Mouse (Mus musculus) layer of hippocampus, adult 8-10 months (tissue): ENCODE measurements around the gene Adarb1. TPM values are rescaled to one million over a fixed set of nuclear protein-coding genes. Genes with fewer than 3 reads are reported as not detected.
"Not testable (repeated sequence)": the region's sequence is repeated elsewhere in the genome, so short reads cannot be mapped to it uniquely, and the experiment has no call there.

ENCODE experiments used
- DNase-seq, 2 experiments: peaks; one replicate each; pipeline ENCODE4 v3.0.0; 2022; ENCODE audit warnings: low spot score in 2 of 2
- total RNA-seq, 4 experiments: library from RNA; stranded (reverse); gene quantifications; 2 replicates each; pipeline ENCODE4 v1.2.4; 2022

Adarb1 gene
- total RNA-seq, 4 experiments from 2014 or later: 107 to 123 (median 114) TPM

- no peak for DNase-seq
These were observed 97.1 kb downstream of the Adarb1 start for GRCm38 (mm10) chr10:77321001-77321400.

DNA sequence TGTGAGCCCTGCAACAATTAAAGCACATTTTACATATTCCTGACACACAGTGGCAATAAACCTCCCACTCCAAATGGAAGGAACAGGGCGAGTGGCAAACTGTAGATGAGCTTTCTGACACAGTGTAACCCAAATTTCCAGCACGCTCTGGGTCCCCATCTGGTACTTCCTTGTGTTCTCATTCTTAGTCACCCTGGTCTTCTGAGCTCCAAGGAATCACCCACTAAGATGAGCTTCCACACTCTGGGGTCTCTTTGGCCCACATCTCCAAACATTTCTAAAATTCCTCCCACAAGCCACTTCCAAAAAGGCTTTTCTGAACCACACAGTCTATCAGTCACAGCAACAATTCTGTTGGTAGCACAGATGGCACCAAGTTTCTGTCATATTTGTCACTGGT is 102.4 kb downstream of the Adarb1 start:
- DNase-seq: peak; percentile 62 to 63

GRCm38 (mm10) chr10:77314711-77315266 is 103.3 kb downstream of the Adarb1 start:
- no peak for DNase-seq

DNA sequence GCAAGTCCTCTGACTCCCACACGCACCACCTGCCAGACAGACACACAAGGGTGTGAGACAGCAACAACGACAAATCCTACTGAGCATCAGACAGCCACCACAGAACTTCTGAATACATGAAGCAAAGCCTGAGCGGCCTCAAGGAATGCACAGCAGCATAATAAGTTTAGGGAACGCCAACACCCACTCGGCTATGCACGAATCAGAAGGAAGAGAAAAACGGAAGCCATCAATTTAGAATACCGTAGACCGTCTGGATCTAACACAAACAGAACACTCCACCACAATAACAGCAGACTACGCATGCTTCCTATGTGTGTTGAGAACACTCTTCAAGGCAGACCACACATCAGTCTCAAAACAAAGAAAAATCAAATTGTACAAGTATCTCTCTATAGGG is 109.1 kb downstream of the Adarb1 start:
- DNase-seq: no peak

- DNase-seq: no peak
These were observed 112.3 kb downstream of the Adarb1 start for GRCm38 (mm10) chr10:77305766-77306165.

DNA sequence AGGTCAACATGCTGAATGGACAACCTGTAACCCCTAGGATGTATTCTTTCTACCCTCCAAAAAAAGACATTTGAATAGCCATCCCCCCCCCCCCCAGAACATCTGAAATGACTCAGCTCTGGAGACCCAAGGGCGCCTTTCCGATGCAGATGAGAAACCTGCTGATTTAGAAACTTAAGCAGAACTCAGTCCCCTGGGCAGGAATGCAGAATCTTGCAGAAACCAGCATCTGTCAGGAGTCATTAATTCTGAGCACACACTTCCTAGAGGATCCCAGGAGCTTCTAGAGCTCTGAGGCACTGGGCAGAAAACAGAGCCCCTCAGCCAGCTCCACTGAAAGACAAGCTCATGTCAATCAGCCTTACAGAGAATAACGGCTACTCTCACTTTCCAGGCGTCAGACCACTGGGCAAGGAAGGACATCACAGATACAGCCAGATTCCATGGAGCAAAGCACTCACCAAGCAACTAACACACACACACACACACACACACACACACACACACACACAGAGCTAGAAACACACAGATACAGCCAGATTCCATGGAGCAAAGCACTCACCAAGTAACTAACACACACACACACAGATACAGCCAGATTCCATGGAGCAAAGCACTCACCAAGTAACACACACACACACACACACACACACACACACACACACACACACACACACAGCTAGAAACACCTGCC is 113.1 kb downstream of the Adarb1 start:
- DNase-seq: no peak

- DNase-seq: no peak
These were observed 113.7 kb downstream of the Adarb1 start for GRCm38 (mm10) chr10:77304362-77304761.

DNA sequence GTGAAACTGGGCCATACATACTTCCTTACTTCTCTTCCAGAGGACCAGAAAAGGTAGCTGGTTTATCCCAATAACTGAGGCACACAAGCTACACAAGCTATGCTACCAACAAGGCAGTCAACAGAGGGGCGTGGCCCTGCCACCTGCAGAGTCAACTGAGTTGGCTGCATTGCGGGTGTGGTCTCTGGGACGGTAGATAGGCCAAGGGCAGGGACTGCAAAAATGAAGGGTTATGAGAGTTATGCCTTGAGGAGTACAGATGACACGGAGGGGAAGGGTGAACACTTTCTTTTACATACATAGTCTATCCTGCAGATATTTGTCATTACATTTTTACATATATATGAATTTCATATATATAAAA is 117.2 kb downstream of the Adarb1 start:
- DNase-seq: no peak

DNA sequence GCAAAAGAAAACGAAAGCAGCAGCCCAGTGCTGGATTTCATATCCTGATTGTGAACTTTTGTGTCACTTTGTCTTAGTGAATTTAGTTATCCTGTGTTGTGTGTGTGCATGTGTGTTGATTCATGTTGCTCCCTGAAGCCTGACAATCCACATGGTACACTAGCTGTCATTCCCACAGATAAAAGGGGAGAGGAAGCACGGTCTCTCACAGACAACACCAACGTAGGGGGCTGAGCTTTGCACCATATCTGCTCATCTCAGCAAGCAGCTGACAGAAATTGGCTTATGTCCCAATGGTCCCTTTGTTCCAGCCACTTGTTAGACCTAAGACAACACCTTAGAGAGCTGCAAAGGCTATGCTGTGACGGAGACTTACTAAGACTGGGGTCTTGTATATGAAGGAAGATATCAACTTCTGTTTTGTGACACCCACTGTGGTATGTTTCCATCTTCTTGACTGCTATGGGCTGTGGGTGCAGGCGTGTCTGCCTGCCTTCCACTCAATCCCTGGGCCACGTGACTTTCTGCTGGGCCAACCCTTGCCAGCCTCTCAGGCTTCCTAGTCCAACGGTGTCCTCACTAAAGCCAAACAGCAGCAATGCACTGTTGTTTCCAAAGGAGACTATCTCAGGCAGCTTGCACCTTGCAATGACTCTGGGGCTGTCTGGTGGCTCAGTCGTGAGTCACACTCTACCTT is 117.7 kb downstream of the Adarb1 start:
- no peak for DNase-seq

DNA sequence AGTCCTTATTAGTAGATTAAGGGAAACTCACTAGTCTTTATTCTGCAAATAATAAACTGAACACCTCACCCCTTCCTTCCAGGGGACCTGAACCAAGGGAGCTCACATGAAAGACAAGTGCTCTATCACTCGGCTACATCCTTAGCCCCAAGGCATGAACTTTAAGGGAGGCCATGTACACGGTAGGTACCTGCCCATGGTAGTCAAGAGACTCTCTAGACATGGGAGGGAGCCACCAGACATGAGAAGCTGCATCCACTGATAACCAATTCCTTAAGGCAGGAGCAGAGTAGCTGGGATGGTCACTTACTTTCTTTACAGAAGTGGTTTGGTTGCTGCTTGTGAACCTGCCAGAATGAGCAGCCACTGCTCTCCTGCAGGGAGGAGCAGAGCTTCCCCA is 118.9 kb downstream of the Adarb1 start:
- no peak for DNase-seq

- DNase-seq: no peak
These were observed 119.4 kb downstream of the Adarb1 start for GRCm38 (mm10) chr10:77298621-77299020.

DNA sequence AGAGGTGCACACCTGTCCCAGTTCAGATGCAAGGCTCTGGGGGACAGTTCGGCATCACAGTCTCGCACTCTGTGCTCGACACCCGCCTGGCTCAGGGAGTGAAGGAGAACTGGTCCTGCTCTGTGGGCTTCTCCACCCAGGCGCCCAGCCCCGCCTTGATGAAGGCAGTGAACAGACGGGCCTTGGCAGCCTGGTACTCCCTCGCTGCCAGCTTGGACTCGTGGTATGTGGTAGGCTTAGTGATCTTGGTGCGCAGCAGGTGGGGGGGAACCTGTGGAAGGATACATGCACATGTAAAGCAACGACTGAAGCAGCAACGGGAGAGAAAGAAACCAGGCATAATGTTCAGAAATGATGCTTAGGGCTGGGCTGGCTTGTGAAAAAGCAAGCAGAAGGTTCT is 123.4 kb downstream of the Adarb1 start:
- peak; percentile 47 to 53 for DNase-seq

- DNase-seq: no peak
These were observed 127.3 kb downstream of the Adarb1 start for GRCm38 (mm10) chr10:77290624-77291366.

DNA sequence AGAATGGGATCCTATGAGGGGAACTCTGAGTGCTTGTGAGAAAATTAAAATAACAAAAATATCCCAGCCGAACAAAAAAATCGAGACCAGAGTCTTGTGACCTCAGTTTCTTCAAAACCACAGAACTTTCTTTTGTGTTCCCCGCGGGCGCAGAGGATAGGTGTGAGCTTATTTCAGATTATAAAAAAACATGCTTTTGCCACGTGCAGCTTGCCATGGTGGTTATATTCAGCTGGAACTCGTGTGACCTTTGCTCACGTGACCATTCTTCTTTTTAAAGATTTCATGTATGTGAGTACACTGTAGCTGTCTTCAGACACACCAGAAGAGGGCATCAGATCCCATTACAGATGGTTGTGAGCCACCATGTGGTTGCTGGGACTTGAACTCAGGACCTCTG is 128.5 kb downstream of the Adarb1 start:
- DNase-seq: no peak

DNA sequence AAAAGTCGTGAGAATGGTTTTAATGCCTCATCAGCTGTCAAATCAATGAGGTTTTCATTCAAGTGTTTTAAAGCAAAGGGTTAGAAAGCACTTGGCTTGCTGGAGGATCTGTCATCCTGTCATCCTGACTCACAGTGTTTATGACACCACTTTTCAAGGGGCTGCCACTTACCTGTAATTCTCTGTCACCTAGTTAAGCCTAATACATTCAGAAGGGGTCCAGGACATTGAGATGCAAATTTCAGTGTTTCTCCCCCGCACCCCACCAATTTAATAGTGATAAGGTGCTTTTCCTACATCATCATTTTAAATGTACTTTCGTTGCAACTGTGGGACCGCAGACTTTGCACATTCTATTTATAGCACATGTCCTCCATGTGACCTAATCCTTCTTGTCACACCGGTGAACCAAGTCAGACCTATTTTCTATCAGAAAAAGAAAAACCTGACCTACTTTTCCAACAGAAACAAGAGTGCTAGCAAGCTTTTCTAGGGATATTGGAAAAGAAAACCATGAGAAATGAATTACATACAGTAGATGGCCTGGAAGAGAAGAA is 129.4 kb downstream of the Adarb1 start:
- DNase-seq: no peak

GRCm38 (mm10) chr10:77287626-77288025 is 130.4 kb downstream of the Adarb1 start:
- DNase-seq: no peak

GRCm38 (mm10) chr10:77284832-77285231 is 133.2 kb downstream of the Adarb1 start:
- DNase-seq: no peak

- DNase-seq: peak; percentile 52 to 80
These were observed 135.2 kb downstream of the Adarb1 start for GRCm38 (mm10) chr10:77282822-77283221.

DNA sequence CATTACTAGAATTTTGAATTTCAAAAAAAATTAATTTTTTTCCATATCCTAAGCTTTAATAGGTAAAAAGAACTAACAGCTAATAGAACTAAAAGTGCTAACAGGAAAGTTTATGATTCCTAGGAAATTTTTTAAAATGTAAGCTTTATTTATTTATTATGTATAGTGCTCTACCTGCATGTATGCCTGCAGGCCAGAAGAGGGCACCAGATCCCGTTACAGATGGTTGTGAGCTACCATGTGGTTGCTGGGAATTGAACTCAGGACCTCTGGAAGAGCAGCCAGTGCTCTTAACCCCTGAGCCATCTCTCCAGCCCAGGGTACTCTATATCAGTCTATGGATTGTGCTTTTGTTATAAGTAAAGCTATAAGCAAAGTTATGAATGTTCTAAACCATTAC is 136.0 kb downstream of the Adarb1 start:
- DNase-seq: not testable (repeated sequence)

- no peak for DNase-seq
These were observed 144.3 kb downstream of the Adarb1 start for GRCm38 (mm10) chr10:77273798-77274197.

GRCm38 (mm10) chr10:77272980-77273730 is 144.9 kb downstream of the Adarb1 start:
- no peak for DNase-seq
